Mouse (Mus musculus) erythroblast, embryonic 14.5 days (primary cell): ENCODE data around the gene Ptdss2. TPM values are rescaled to one million over a fixed set of nuclear protein-coding genes. Genes with fewer than 3 reads are reported as not detected.

Source experiments
- H3K27me3 ChIP-seq: 2 replicates; pipeline ENCODE4 v1.6.1; 2012; ENCODE audit warnings: inconsistent platforms; ENCODE audit not compliant: control insufficient read depth
- H3K36me3 ChIP-seq: 2 replicates; pipeline ENCODE4 v1.6.1; 2012; ENCODE audit warnings: mild to moderate bottlenecking, inconsistent platforms; ENCODE audit not compliant: control insufficient read depth
- H3K4me1 ChIP-seq: 2 replicates; pipeline ENCODE4 v1.6.1; 2012; ENCODE audit warnings: inconsistent platforms; ENCODE audit not compliant: control insufficient read depth
- H3K4me3 ChIP-seq: replicated peaks from 2 replicates; pipeline ENCODE3; 2012; ENCODE audit warnings: moderate library complexity, mild to moderate bottlenecking, inconsistent platforms
- H3K9me3 ChIP-seq: 2 replicates; pipeline ENCODE4 v1.6.1; 2012; ENCODE audit warnings: low read length, inconsistent platforms, mixed read lengths; ENCODE audit not compliant: control insufficient read depth
- GATA1 ChIP-seq: IDR thresholded peaks from 2 replicates; pipeline ENCODE4 v1.6.1; 2012; ENCODE audit warnings: low read length, inconsistent platforms, mixed read lengths
- TAL1 ChIP-seq: IDR thresholded peaks from 3 replicates; pipeline ENCODE4 v1.6.1; 2012; ENCODE audit warnings: low read length, inconsistent platforms, mixed read lengths
- polyA plus RNA-seq: library from polyadenylated mRNA; stranded (reverse); fragments of >175 nt; gene quantifications from 2 replicates; pipeline ENCODE4 v1.2.3, GENCODE M21; 2012

The Ptdss2 gene
- polyA plus RNA-seq, 1 experiment: 156 TPM

DNA sequence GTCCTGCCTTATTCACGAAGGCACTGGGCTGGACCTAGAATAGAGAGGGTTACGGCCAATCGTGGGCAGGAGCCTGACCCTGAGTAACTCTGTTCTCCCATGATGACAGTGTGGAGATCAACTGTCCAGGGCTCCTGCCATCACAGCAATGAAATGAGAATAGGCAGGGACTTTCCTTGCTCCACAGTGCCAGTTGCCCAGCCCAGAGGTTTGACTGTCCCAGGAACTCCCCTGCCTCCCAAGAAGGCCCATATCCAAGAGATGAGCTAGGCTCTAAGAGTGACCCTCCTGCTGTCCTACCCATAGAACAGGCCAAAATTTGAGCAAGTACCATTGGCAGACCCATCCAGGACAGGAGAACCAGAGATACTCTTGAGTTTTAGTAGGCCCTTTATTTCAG lies 66.6 kb downstream of the Ptdss2 start:
- no peak for TF ChIP-seq GATA1
- TF ChIP-seq TAL1: no peak
- Histone ChIP-seq H3K4me1 (peaks cover 47% of the 10 kb centered on the region), H3K27me3 (no peaks in the 10 kb centered on the region), H3K36me3 (peaks cover 54% of the 10 kb centered on the region), H3K9me3 (no peaks in the 10 kb centered on the region), H3K4me3 (no peak overlapping the region)

DNA sequence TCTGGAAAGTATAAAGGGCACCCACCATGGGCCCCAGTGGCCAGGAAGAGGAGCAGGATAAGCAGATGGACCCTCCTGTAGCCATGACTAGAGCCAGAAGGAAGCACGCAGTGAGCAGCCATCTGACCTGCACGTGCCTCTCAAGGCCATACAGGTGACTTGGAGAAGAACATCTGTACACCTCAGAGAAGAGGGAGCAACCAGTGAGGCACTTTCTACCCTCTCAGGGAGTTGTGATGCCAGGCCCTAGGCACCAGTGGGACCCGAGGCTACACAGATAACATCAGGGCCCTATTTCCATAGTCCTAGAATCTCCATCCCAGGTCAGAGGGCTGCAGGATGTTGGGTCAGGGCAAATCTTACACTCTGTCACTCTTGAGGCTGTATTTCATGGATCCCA lies 68.0 kb downstream of the Ptdss2 start:
- no peak for TF ChIP-seq GATA1
- no peak for TF ChIP-seq TAL1
- Histone ChIP-seq H3K4me1 (peaks cover 60% of the 10 kb centered on the region), H3K36me3 (peaks cover 54% of the 10 kb centered on the region), H3K9me3 (no peaks in the 10 kb centered on the region), H3K4me3 (no peak overlapping the region), H3K27me3 (no peaks in the 10 kb centered on the region)

DNA sequence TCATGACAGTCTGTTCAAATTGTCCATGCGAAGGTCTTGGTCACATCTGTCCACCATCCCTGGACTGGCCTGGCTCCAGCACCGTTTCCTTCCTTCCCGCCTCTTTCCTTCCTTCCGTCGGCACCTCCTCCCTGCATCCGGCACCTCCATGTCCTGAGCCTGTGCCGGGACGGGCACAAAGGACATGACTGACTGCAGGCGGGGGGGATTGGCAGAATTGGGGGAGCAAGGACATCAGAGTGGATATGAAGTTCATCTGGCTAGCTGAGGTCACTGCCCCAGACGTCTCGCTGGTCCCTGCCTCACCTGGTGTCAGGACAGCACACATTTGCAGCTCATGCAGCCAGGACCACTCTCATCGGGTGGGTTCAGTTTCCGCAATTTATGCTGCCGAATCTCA lies 68.9 kb downstream of the Ptdss2 start:
- no peaks in the 10 kb centered on the region for H3K9me3 ChIP-seq
- peaks cover 54% of the 10 kb centered on the region for H3K36me3 ChIP-seq
- H3K4me3 ChIP-seq: peak overlapping the region; percentile 0
- TF ChIP-seq GATA1 (no peak), TAL1 (no peak)
- peaks cover 68% of the 10 kb centered on the region for H3K4me1 ChIP-seq
- H3K27me3 ChIP-seq: no peaks in the 10 kb centered on the region

DNA sequence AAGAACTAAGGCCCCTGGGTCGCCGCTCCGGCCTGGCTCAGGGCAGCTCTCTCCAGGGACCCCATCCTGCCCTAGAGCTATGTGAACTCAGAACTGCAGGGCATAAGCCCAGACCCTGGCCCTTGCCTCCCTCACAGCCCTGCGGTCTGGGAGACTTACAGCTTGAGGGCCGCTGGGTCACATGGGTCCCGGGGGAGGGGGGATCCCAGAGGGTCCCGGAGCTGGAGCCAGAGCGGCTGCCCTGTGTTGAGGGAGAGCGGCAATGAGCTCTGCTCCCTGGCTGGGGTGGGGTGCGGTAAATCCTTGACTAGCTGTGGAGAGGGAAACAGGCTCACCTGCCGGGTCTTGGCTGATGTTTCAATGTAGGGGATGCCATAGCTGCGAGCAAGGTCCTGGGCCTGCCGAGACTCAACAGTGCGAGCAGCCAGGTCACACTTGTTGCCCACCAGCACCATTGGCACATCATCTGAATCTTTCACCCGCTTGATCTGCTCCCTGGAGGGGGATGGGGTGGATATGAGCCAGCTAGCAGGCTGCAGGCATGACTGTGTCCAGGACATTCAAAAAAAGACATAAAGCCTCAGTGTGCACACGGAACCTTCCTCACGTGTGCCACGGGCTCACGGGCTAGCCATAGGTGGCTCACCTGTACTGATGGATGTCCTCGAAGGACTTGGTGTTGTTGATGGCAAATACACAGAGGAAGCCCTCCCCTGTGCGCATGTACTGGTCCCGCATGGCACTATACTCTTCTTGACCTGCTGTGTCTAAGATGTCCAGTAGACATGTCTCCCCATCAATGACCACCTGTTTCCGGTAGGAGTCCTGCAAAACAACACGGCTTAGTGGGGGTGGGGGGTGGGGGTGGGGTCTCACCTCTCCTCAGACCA lies 69.9 kb downstream of the Ptdss2 start:
- peaks cover 78% of the 10 kb centered on the region for H3K4me1 ChIP-seq
- H3K27me3 ChIP-seq: no peaks in the 10 kb centered on the region
- H3K4me3 ChIP-seq: peak overlapping the region; percentile 78
- H3K36me3 ChIP-seq: peaks cover 58% of the 10 kb centered on the region
- H3K9me3 ChIP-seq: no peaks in the 10 kb centered on the region
- TF ChIP-seq TAL1 (no peak), GATA1 (no peak)

DNA sequence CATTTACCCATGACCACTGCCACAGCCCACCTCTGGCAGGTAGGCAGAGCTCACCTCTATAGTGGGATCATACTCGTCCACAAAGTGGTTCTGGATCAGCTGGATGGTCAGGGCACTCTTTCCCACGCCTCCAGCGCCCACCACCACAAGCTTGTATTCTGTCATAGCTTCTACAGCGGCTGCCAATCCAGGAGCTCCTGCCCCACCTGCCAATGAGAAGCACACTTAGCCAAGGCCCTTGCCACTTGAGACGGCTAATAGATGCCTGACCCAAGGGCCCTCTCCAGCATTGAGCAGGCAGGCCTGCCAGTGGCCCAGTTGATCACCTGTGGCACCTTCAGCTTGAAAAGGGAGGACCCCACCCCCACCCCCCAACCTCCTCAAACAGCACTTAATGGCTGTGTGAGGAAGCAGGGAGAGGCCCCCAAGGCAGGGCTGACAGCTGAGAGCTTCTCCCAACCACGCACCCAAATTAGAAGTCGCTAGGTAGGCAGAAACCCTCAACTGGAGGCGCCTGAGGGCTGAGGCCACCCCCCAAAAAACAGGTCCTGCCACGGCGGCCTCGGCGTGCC lies 70.7 kb downstream of the Ptdss2 start:
- Histone ChIP-seq H3K4me3 (peak overlapping the region; percentile 78), H3K9me3 (no peaks in the 10 kb centered on the region), H3K27me3 (no peaks in the 10 kb centered on the region), H3K36me3 (peaks cover 63% of the 10 kb centered on the region), H3K4me1 (peaks cover 84% of the 10 kb centered on the region)
- TF ChIP-seq GATA1: no peak
- no peak for TF ChIP-seq TAL1

DNA sequence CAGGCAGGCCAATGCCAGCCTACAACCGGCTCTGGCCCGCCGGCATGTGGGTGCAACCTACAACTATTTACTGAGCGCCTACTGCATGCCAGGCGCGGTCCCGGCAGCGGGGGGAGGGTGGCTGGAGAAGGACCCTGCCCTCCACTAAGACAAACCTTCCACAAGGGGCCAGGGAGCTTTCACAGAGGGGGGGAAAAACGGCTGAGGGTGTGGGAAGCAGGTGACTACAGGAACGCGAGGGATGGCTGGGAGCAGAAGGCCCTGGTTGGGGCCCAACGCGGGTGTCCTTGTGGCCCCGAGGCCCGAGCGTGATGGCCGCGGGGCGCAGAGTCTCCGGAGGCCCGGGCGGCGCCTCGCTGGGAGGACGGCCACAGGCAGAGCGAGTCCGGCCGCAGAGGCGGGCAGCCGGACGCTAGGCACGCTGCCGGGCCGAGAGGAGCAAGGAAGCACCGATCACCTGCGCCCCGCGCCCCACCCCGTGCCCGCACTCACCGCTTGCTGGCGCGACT lies 71.2 kb downstream of the Ptdss2 start:
- H3K27me3 ChIP-seq: no peaks in the 10 kb centered on the region
- TF ChIP-seq TAL1 (no peak), GATA1 (no peak)
- peaks cover 86% of the 10 kb centered on the region for H3K4me1 ChIP-seq
- no peaks in the 10 kb centered on the region for H3K9me3 ChIP-seq
- peak overlapping the region; percentile 78 for H3K4me3 ChIP-seq
- H3K36me3 ChIP-seq: peaks cover 64% of the 10 kb centered on the region

DNA sequence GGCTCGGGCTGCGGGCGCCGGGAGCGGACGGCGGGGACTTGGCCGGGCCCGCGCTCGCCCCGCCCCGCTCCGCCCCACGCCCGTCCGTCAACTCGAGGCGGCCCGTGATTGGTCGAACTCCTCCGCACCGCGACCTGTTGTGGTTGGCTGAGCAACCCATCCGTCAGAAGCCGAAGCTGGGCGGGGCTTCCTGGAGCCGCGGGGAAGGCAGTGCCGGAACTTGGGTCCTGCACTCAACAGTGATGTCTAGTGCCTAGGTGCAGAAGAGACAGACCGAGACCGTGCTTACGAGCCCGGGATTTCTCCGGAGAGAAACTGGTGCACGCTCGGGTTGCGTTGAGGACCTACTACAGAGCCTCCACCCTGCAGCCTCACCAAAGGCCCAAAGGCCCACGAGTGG lies 71.8 kb downstream of the Ptdss2 start, which contains the start of the genes Hras and Lrrc56:
Gene Hras (minus strand): TSS at position 58 of the 400 bp plus-strand sequence.
Gene Lrrc56 (plus strand): TSS at position 210 of the 400 bp plus-strand sequence.
- Histone ChIP-seq H3K4me3 (peak within 1 kb of the TSS; percentile 78), H3K36me3 (peaks cover 62% of the 10 kb centered on the region), H3K9me3 (no peaks in the 10 kb centered on the region), H3K27me3 (no peaks in the 10 kb centered on the region), H3K4me1 (peaks cover 88% of the 10 kb centered on the region)
- TF ChIP-seq TAL1: no peak
- TF ChIP-seq GATA1: no peak

DNA sequence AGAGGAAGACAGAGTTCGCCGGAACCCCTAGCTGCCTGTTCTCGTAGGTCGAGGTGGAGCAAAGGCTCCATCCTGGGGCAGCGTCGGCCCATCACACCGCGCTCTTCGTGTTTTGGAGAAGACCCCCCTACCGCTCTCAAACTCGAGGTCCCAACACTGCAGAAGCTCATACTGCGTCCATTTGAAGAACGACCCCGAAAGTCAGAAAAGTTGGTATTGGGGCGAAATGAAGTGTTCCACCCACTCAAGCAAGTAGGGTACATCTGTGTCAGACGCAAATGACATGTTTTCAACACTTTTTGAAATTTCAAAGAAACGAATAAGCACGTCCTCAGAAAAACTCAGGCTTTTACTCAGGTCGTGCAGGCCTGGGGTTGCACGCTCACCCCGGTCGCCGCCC lies 72.2 kb downstream of the Ptdss2 start:
- H3K4me3 ChIP-seq: peak overlapping the region; percentile 78
- H3K27me3 ChIP-seq: no peaks in the 10 kb centered on the region
- TF ChIP-seq GATA1: no peak
- no peak for TF ChIP-seq TAL1
- peaks cover 89% of the 10 kb centered on the region for H3K4me1 ChIP-seq
- no peaks in the 10 kb centered on the region for H3K9me3 ChIP-seq
- H3K36me3 ChIP-seq: peaks cover 59% of the 10 kb centered on the region

DNA sequence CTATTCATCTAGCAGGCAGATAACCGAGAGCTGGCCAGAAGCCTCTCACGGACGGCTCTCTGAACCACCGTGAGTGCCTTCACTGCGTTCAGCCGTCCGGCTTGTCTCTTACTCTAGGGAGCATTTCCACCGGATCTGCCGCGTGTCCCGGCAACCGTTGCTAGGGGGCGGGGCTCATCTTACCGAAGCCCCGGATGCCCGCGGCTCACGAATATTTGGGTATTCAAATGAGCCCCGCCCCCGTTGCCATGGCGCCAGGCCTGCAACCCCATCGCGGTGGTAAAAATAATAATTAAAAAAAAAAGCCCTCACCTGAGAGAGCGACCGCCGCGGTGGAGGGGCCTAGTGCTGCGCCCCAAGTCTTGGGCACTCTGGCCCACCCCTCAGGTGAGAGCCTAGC lies 72.6 kb downstream of the Ptdss2 start:
- Histone ChIP-seq H3K36me3 (peaks cover 59% of the 10 kb centered on the region), H3K4me3 (peak overlapping the region; percentile 78), H3K27me3 (no peaks in the 10 kb centered on the region), H3K4me1 (peaks cover 93% of the 10 kb centered on the region), H3K9me3 (no peaks in the 10 kb centered on the region)
- TF ChIP-seq TAL1: no peak
- TF ChIP-seq GATA1: no peak
